Mouse (Mus musculus): ENCODE measurements around the gene Ifi27.
"Not testable (repeated sequence)": the region's sequence is repeated elsewhere in the genome, so short reads cannot be mapped to it uniquely, and the experiment has no call there.

Ifi27 gene

GRCm38 (mm10) chr12:103453361-103453760 lies 19.4 kb downstream of the Ifi27 start:
- no peak for DNase-seq (ENCODE audit: low spot score in 2 of 2)

GRCm38 (mm10) chr12:103456727-103457126 lies 22.7 kb downstream of the Ifi27 start:
- DNase-seq (ENCODE audit: low spot score in 2 of 2), result not testable (repeated sequence)

DNA sequence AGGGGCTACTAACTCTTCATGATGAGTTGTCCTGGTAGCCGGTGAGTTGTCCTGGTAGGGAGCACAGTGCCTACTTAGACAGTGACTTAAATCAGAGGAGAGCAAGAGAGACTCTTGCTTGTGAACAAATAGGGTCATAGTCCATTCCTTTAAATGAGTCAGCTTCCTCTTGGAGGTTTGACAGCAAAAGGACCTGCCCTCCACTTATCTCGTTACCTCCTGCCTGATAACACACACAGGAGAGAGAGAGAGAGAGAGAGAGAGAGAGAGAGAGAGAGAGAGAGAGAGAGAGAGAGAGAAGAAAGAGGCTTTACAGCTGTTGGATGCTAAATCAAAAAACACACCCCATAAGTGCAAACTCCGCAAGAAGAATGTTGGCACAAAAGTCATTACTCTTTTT lies 23.1 kb downstream of the Ifi27 start, which contains the start of gene Ifi27l2b:
Gene Ifi27l2b, minus strand, starts transcription at position 84 of the 400 bp plus-strand sequence.
- no peak for DNase-seq (ENCODE audit: low spot score in 2 of 2)

DNA sequence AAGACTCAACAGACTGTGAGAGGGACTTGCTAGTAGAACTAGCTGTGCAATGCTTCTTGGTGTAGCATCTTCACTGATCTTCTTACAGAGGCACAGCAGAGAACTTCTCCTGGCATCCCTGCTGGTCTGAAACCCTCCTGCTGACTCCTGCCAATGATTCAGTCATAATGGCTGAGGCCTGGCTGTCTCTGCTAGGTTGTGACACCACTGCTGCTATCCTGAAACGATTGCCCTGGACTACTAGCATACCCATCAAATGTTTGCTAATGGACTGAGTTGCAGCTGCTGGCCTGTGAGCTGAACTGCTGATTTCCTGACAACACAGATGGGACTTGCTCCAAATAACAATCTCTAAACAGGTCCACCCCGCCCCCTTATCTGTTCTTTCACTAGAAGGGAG lies 40.5 kb downstream of the Ifi27 start:
- DNase-seq (ENCODE audit: low spot score in 2 of 2), result no peak

- no peak for DNase-seq (ENCODE audit: low spot score in 2 of 2)
These were observed 42.9 kb downstream of the Ifi27 start for GRCm38 (mm10) chr12:103476779-103477389.

DNA sequence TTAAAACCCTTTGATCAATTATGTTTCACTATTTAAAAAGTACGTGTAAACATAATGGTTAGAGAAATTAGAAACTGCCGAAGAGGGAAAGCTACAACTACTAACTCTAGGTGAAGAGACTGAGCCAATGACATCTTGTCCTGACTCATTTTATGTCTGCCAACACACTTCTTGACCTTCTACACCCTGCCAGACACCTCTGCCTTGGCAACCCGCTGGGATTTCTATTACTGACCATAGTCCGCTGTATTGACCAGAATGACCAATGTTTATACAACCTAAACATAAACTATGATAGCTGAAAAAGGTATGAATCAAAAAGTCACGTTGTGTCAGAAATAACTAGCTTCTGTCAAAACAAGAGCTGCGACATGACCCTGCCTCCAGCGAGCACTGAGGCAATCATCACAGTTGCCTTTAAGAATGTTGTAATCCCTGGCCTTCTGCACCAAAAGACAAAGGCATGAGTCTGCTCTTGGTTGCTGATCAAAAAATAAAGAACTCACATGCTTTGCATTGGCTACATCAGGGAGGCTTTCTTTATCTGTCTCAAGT lies 43.5 kb downstream of the Ifi27 start:
- no peak for DNase-seq (ENCODE audit: low spot score in 2 of 2)

DNA sequence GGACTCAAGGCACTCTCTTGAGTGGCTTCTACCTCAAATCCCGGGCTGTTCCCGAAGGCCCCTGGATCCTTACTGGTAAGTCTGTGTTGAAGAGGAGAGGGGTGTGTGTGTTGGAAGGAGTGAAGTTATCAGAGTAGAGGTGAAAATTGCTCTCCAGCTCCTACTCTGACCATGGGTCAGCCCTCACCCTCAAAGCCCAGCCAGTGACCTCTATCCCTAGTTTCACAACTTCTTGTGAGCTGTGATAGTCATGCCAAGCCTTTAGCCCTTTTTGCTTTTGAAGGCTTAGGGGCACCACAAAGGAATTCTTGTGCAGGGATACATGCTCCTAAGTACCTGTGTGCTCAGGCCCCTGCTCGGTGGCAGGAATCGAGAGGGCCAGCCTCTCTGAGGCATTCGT lies 47.7 kb downstream of the Ifi27 start:
- DNase-seq (ENCODE audit: low spot score in 2 of 2), result no peak

GRCm38 (mm10) chr12:103482781-103483180 lies 48.8 kb downstream of the Ifi27 start:
- no peak for DNase-seq (ENCODE audit: low spot score in 2 of 2)

GRCm38 (mm10) chr12:103484200-103484972 lies 50.4 kb downstream of the Ifi27 start:
- DNase-seq (ENCODE audit: low spot score in 2 of 2), result not testable (repeated sequence)

- no peak for DNase-seq (ENCODE audit: low spot score in 2 of 2)
These were observed 52.7 kb downstream of the Ifi27 start for GRCm38 (mm10) chr12:103486726-103487125.

GRCm38 (mm10) chr12:103487276-103487675 lies 53.3 kb downstream of the Ifi27 start:
- DNase-seq (ENCODE audit: low spot score in 2 of 2), result no peak

DNA sequence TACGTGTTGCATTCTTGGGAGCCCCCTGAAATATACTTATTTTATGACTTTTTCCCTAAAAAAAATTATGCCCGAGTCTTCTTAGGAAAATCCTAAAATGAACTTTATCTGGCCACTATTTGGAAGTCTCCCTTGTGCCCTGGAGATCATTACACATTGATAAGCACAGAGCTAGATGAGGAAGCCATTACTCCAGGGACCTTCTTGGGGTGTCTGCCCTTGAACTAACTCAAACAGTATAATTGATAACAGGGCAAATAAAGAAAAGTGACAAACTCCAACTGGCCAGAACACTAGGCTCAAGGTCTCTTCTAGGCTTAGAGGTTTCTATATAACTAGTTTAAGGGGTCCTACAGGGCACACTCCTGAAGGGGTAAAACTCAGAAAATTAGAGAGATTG lies 53.7 kb downstream of the Ifi27 start:
- no peak for DNase-seq (ENCODE audit: low spot score in 2 of 2)

Data from frontal cortex, postnatal 10 days (tissue).